Mouse (Mus musculus): ENCODE data around the gene Jmjd8. TPM values are rescaled to one million over a fixed set of nuclear protein-coding genes. Genes with fewer than 3 reads are reported as not detected.
A peak's percentile ranks its signal among the peaks of the same experiment; 100 is the strongest.
"Not testable (repeated sequence)": the region's sequence is repeated elsewhere in the genome, so short reads cannot be mapped to it uniquely, and the experiment has no call there.

Gene Jmjd8
- polyA plus RNA-seq, 1 experiment from 2014 or later, result 69.5 TPM

- H3K4me1 ChIP-seq, result peaks cover 65% of the 10 kb centered on the region
- peak overlapping the region; percentile 93 for H3K4me2 ChIP-seq
- WGBS, result 47% methylated on average over 17 of the region's 17 CpGs
- ATAC-seq (ENCODE audit: low FRiP score), result no peak
- H3K4me3 ChIP-seq (replicated peaks), result peak overlapping the region; percentile 82
- no peaks in the 10 kb centered on the region; the same call in 1 of the 2 replicates for H3K36me3 ChIP-seq (replicated peaks)
- no peaks in the 10 kb centered on the region for H3K9me3 ChIP-seq
- peak overlapping the region; percentile 97 for H3K27ac ChIP-seq
- H3K9ac ChIP-seq, result peak overlapping the region; percentile 80
- H3K27me3 ChIP-seq, result no peaks in the 10 kb centered on the region
Observed at GRCm38 (mm10) chr17:25794998-25795397, 33.7 kb upstream of the Jmjd8 start.

- no peak for ATAC-seq (ENCODE audit: low FRiP score)
Observed at GRCm38 (mm10) chr17:25795609-25796092, 33.0 kb upstream of the Jmjd8 start, which contains the start of gene AC134908.4. Gene AC134908.4, minus strand, starts transcription at chr17:25795659.

GRCm38 (mm10) chr17:25796211-25796771, 32.4 kb upstream of the Jmjd8 start:
- under 1% methylated on average over 37 of the region's 37 CpGs for WGBS
- ATAC-seq (ENCODE audit: low FRiP score), result no peak
- Histone ChIP-seq H3K27me3 (no peaks in the 10 kb centered on the region), H3K9ac (peak overlapping the region; percentile 80), H3K36me3 (replicated peaks) (no peaks in the 10 kb centered on the region), H3K4me1 (peaks cover 56% of the 10 kb centered on the region), H3K27ac (peak overlapping the region; percentile 97), H3K9me3 (no peaks in the 10 kb centered on the region), H3K4me2 (peak overlapping the region; percentile 93), H3K4me3 (replicated peaks) (peak overlapping the region; percentile 82)

More at GRCm38 (mm10) chr17:25795609-25796092, 33.0 kb upstream of the Jmjd8 start, which contains the start of gene AC134908.4:
- H3K9me3 ChIP-seq, result no peaks in the 10 kb centered on the region
- 3% methylated on average over 6 of the region's 6 CpGs for WGBS
- peaks cover 63% of the 10 kb centered on the region for H3K4me1 ChIP-seq
- H3K36me3 ChIP-seq (replicated peaks), result no peaks in the 10 kb centered on the region; the same call in 1 of the 2 replicates
- H3K27ac ChIP-seq, result peak within 1 kb of the TSS; percentile 97
- peak within 1 kb of the TSS; percentile 82 for H3K4me3 ChIP-seq (replicated peaks)
- peak within 1 kb of the TSS; percentile 80 for H3K9ac ChIP-seq
- peak within 1 kb of the TSS; percentile 93 for H3K4me2 ChIP-seq
- H3K27me3 ChIP-seq, result no peaks in the 10 kb centered on the region

- under 1% methylated on average over 34 of the region's 35 CpGs for WGBS
- Histone ChIP-seq H3K36me3 (replicated peaks) (no peaks in the 10 kb centered on the region), H3K9ac (peak within 1 kb of the TSS; percentile 80), H3K27me3 (0 out of 2 replicates have a peak, but pooled peaks cover 3% of the 10 kb centered on the region), H3K4me1 (peaks cover 53% of the 10 kb centered on the region), H3K4me3 (replicated peaks) (peak within 1 kb of the TSS; percentile 82), H3K9me3 (no peaks in the 10 kb centered on the region), H3K4me2 (peak within 1 kb of the TSS; percentile 93), H3K27ac (peak within 1 kb of the TSS; percentile 97)
- peak; percentile 82 for ATAC-seq (ENCODE audit: low FRiP score)
Observed at GRCm38 (mm10) chr17:25796951-25797369, 31.7 kb upstream of the Jmjd8 start, which contains the start of gene Metrn. Gene Metrn, minus strand, starts transcription at chr17:25797136.

GRCm38 (mm10) chr17:25801029-25801428, 27.6 kb upstream of the Jmjd8 start:
- Histone ChIP-seq H3K9me3 (no peaks in the 10 kb centered on the region), H3K4me1 (peaks cover 39% of the 10 kb centered on the region), H3K4me3 (replicated peaks) (no peak overlapping the region), H3K27ac (no peak overlapping the region), H3K36me3 (replicated peaks) (no peaks in the 10 kb centered on the region), H3K9ac (no peak overlapping the region), H3K4me2 (no peak overlapping the region), H3K27me3 (0 out of 2 replicates have a peak, but pooled peaks cover 3% of the 10 kb centered on the region)
- WGBS, result 6% methylated on average over 6 of the region's 6 CpGs
- ATAC-seq (ENCODE audit: low FRiP score), result no peak

GRCm38 (mm10) chr17:25802825-25803517, 25.7 kb upstream of the Jmjd8 start:
- 0 out of 2 replicates have a peak, but pooled peaks cover 3% of the 10 kb centered on the region for H3K27me3 ChIP-seq
- WGBS, result 9% methylated on average over 10 of the region's 10 CpGs

GRCm38 (mm10) chr17:25806507-25806906, 22.2 kb upstream of the Jmjd8 start:
- no peak for ATAC-seq (ENCODE audit: low FRiP score)
- Histone ChIP-seq H3K9me3 (no peaks in the 10 kb centered on the region), H3K9ac (no peak overlapping the region), H3K4me2 (no peak overlapping the region), H3K36me3 (replicated peaks) (no peaks in the 10 kb centered on the region), H3K27me3 (peaks cover 8% of the 10 kb centered on the region; the same call in 1 of the 2 replicates), H3K4me3 (replicated peaks) (no peak overlapping the region), H3K4me1 (peaks cover 54% of the 10 kb centered on the region), H3K27ac (no peak overlapping the region)
- WGBS, result 86% methylated on average over 4 of the region's 4 CpGs

More at GRCm38 (mm10) chr17:25802825-25803517, 25.7 kb upstream of the Jmjd8 start:
- Histone ChIP-seq H3K9me3 (no peaks in the 10 kb centered on the region), H3K4me3 (replicated peaks) (peak overlapping the region; percentile 7; the same call in 1 of the 2 replicates), H3K27ac (peak overlapping the region; percentile 94), H3K9ac (no peak overlapping the region; the same call in 1 of the 2 replicates), H3K4me1 (peaks cover 26% of the 10 kb centered on the region), H3K4me2 (peak overlapping the region; percentile 40), H3K36me3 (replicated peaks) (no peaks in the 10 kb centered on the region)
- ATAC-seq (ENCODE audit: low FRiP score), result peak; percentile 93

GRCm38 (mm10) chr17:25807452-25807851, 21.2 kb upstream of the Jmjd8 start:
- Histone ChIP-seq H3K27me3 (peaks cover 14% of the 10 kb centered on the region), H3K4me1 (peaks cover 51% of the 10 kb centered on the region)
- H3K9me3 ChIP-seq; H3K36me3 ChIP-seq (replicated peaks); H3K27ac ChIP-seq; H3K4me2 ChIP-seq; H3K9ac ChIP-seq; H3K4me3 ChIP-seq (replicated peaks); ATAC-seq (ENCODE audit: low FRiP score): not testable (repeated sequence)
- WGBS, result 40% methylated on average over 2 of the region's 2 CpGs

GRCm38 (mm10) chr17:25808028-25808427, 20.6 kb upstream of the Jmjd8 start:
- WGBS, result 35% methylated on average over 5 of the region's 5 CpGs
- ATAC-seq (ENCODE audit: low FRiP score), result 0 out of 2 replicates have a peak, but pooled peaks have one; percentile 0
- no peaks in the 10 kb centered on the region for H3K36me3 ChIP-seq (replicated peaks)
- peaks cover 20% of the 10 kb centered on the region for H3K27me3 ChIP-seq
- peak overlapping the region; percentile 97 for H3K9ac ChIP-seq
- peak overlapping the region; percentile 80 for H3K4me2 ChIP-seq
- peak overlapping the region; percentile 97 for H3K27ac ChIP-seq
- H3K4me3 ChIP-seq (replicated peaks), result peak overlapping the region; percentile 85
- no peaks in the 10 kb centered on the region for H3K9me3 ChIP-seq
- H3K4me1 ChIP-seq, result peaks cover 51% of the 10 kb centered on the region

- peak within 1 kb of the TSS; percentile 97 for H3K27ac ChIP-seq
- peaks cover 47% of the 10 kb centered on the region for H3K4me1 ChIP-seq
- H3K9me3 ChIP-seq, result no peaks in the 10 kb centered on the region
- peak; percentile 86 for ATAC-seq (ENCODE audit: low FRiP score)
- H3K4me2 ChIP-seq, result peak within 1 kb of the TSS; percentile 80
- peak within 1 kb of the TSS; percentile 97 for H3K9ac ChIP-seq
- no peaks in the 10 kb centered on the region for H3K36me3 ChIP-seq (replicated peaks)
- WGBS, result under 1% methylated on average over 76 of the region's 100 CpGs
- H3K4me3 ChIP-seq (replicated peaks), result peak within 1 kb of the TSS; percentile 85
- peaks cover 20% of the 10 kb centered on the region for H3K27me3 ChIP-seq
Observed at GRCm38 (mm10) chr17:25808789-25809605, 19.7 kb upstream of the Jmjd8 start, which contains the start of gene Fbxl16. Gene Fbxl16, plus strand, starts transcription at chr17:25809085.

- Histone ChIP-seq H3K36me3 (replicated peaks) (no peaks in the 10 kb centered on the region), H3K4me2 (peak overlapping the region; percentile 80), H3K9me3 (no peaks in the 10 kb centered on the region), H3K9ac (peak overlapping the region; percentile 97), H3K27ac (peak overlapping the region; percentile 97), H3K4me3 (replicated peaks) (peak overlapping the region; percentile 85), H3K4me1 (peaks cover 44% of the 10 kb centered on the region), H3K27me3 (peaks cover 20% of the 10 kb centered on the region)
- ATAC-seq (ENCODE audit: low FRiP score), result peak; percentile 67
- WGBS, result 11% methylated on average over 25 of the region's 25 CpGs
Observed at GRCm38 (mm10) chr17:25809606-25810340, 18.9 kb upstream of the Jmjd8 start.

All from forebrain, embryonic 12.5 days (tissue).